Mouse (Mus musculus): ENCODE measurements around the gene Gm10681.
"Not testable (repeated sequence)": the region's sequence is repeated elsewhere in the genome, so short reads cannot be mapped to it uniquely, and the experiment has no call there.

Gene Gm10681

GRCm38 (mm10) chr3:98507229-98507628, 81.4 kb downstream of the Gm10681 start:
- not testable (repeated sequence) for DNase-seq

Measured in thymus, postnatal 14 days (tissue).